Mouse (Mus musculus): Measurements from ENCODE around the gene Scamp2.

GRCm38 (mm10) chr9:57594174-57594509 is 33.4 kb downstream of the Scamp2 start:
- TF ChIP-seq EP300 (IDR thresholded peaks at IDR 0.05; ENCODE audit: low read depth) (no peak), CTCF (IDR thresholded peaks at IDR 0.05; ENCODE audit: low read depth) (no peak)

Data from liver, embryonic 14.5 days (tissue).